In genomic region chr4:124036483-124036882, GRCm38 (mm10) we compare ENCODE assay signal across 20 mouse cellular contexts.
DNase-seq lines count a peak whose midpoint lies in the region; ATAC-seq and TF ChIP-seq lines count a peak whose summit lies in the region.
"Had no signal": no experiment of that assay in that cellular context is flagged by ENCODE, and none has a peak within 500 bp of the region (broad histone marks: within the 10 kb centered on the region; RNA-seq: fewer than 3 reads in every experiment).

No protein-coding gene starts in this region.

- no peak overlapping the region; the same call in 1 of the 2 replicates for H3K4me3 ChIP-seq in midbrain, embryonic 10.5 days
- no peak overlapping the region for H3K4me3 ChIP-seq in midbrain, postnatal 0 days (ENCODE audit: low read depth, low read length)
- H3K4me3 ChIP-seq in forebrain, embryonic 14.5 days (ENCODE audit: low read depth, low read length) = no peak overlapping the region
- no peak overlapping the region for H3K4me3 ChIP-seq in hindbrain, embryonic 16.5 days (ENCODE audit: low read length)
- no peak overlapping the region for H3K4me3 ChIP-seq in neural tube, embryonic 14.5 days (ENCODE audit: low read depth, low read length)
- no peak overlapping the region for H3K4me3 ChIP-seq in heart, embryonic 10.5 days

- H3K27ac ChIP-seq in midbrain, embryonic 10.5 days (replicated peaks) = peak overlapping the region; percentile 89
- no peak overlapping the region for H3K27ac ChIP-seq in midbrain, postnatal 0 days (ENCODE audit: low read depth, low read length)
- peak overlapping the region; percentile 92 for H3K27ac ChIP-seq in forebrain, embryonic 14.5 days (ENCODE audit: low read depth, low read length)
- H3K27ac ChIP-seq in hindbrain, embryonic 16.5 days (ENCODE audit: low read depth, low read length) = peak overlapping the region; percentile 53
- H3K27ac ChIP-seq in neural tube, embryonic 14.5 days (ENCODE audit: low read depth, low read length) = 0 out of 2 replicates have a peak overlapping the region, but pooled peaks have one; percentile 2
- H3K27ac ChIP-seq in heart, embryonic 10.5 days = no peak overlapping the region

- H3K36me3 ChIP-seq in midbrain, embryonic 10.5 days = no peaks in the 10 kb centered on the region
- no peaks in the 10 kb centered on the region for H3K36me3 ChIP-seq in midbrain, postnatal 0 days (ENCODE audit: insufficient read depth, low read length)
- H3K36me3 ChIP-seq in forebrain, embryonic 14.5 days (ENCODE audit: control insufficient read depth, insufficient read depth, low read length) = no peaks in the 10 kb centered on the region
- no peaks in the 10 kb centered on the region for H3K36me3 ChIP-seq in hindbrain, embryonic 16.5 days (ENCODE audit: control insufficient read depth, insufficient read depth, low read length)
- no peaks in the 10 kb centered on the region for H3K36me3 ChIP-seq in neural tube, embryonic 14.5 days (ENCODE audit: control insufficient read depth, insufficient read depth, low read length)
- no peaks in the 10 kb centered on the region for H3K36me3 ChIP-seq in heart, embryonic 10.5 days

- H3K4me2 ChIP-seq in midbrain, postnatal 0 days (ENCODE audit: low read depth, low read length, poor library complexity, severe bottlenecking) = no peak overlapping the region
- H3K4me2 ChIP-seq in forebrain, embryonic 14.5 days (ENCODE audit: low read length) = no peak overlapping the region
- no peak overlapping the region for H3K4me2 ChIP-seq in hindbrain, embryonic 16.5 days (ENCODE audit: low read length)
- H3K4me2 ChIP-seq in neural tube, embryonic 14.5 days (ENCODE audit: low read depth, low read length) = no peak overlapping the region

- TF ChIP-seq CTCF in midbrain, postnatal 0 days (IDR thresholded peaks at IDR 0.05) = no peak

- H3K9me3 ChIP-seq in midbrain, embryonic 10.5 days (replicated peaks) = no peaks in the 10 kb centered on the region
- no peaks in the 10 kb centered on the region for H3K9me3 ChIP-seq in midbrain, postnatal 0 days (ENCODE audit: low read length)
- H3K9me3 ChIP-seq in forebrain, embryonic 14.5 days (replicated peaks; ENCODE audit: control insufficient read depth, low read length) = no peaks in the 10 kb centered on the region
- no peaks in the 10 kb centered on the region for H3K9me3 ChIP-seq in hindbrain, embryonic 16.5 days (ENCODE audit: control insufficient read depth, low read length)
- no peaks in the 10 kb centered on the region for H3K9me3 ChIP-seq in neural tube, embryonic 14.5 days (ENCODE audit: control insufficient read depth, low read length)
- no peaks in the 10 kb centered on the region for H3K9me3 ChIP-seq in heart, embryonic 10.5 days

- 57% methylated on average over 12 of the region's 12 CpGs for WGBS in midbrain, embryonic 10.5 days
- WGBS in midbrain, postnatal 0 days = 64% methylated on average over 12 of the region's 12 CpGs
- 28% methylated on average over 12 of the region's 12 CpGs for WGBS in forebrain, embryonic 14.5 days
- 52% methylated on average over 12 of the region's 12 CpGs for WGBS in hindbrain, embryonic 16.5 days
- WGBS in neural tube, embryonic 14.5 days = 58% methylated on average over 12 of the region's 12 CpGs
- 72% methylated on average over 12 of the region's 12 CpGs for WGBS in heart, embryonic 10.5 days

- peaks cover 15% of the 10 kb centered on the region for H3K27me3 ChIP-seq in midbrain, embryonic 10.5 days (ENCODE audit: low read depth, poor library complexity, severe bottlenecking)
- H3K27me3 ChIP-seq in midbrain, postnatal 0 days (ENCODE audit: insufficient read depth, low read length) = no peaks in the 10 kb centered on the region
- no peaks in the 10 kb centered on the region for H3K27me3 ChIP-seq in forebrain, embryonic 14.5 days (replicated peaks; ENCODE audit: control insufficient read depth, insufficient read depth, low read length)
- no peaks in the 10 kb centered on the region; the same call in 1 of the 2 replicates for H3K27me3 ChIP-seq in hindbrain, embryonic 16.5 days (replicated peaks; ENCODE audit: control insufficient read depth, insufficient read depth, low read length)
- H3K27me3 ChIP-seq in neural tube, embryonic 14.5 days (ENCODE audit: control insufficient read depth, insufficient read depth, low read length) = no peaks in the 10 kb centered on the region
- H3K27me3 ChIP-seq in heart, embryonic 10.5 days (ENCODE audit: insufficient read depth, poor library complexity, severe bottlenecking) = peaks cover 26% of the 10 kb centered on the region

- DNase-seq in midbrain, embryonic 10.5 days (ENCODE audit: low spot score) = no peak
- DNase-seq in midbrain, postnatal 0 days (ENCODE audit: low spot score) = no peak
- peak; percentile 58 for DNase-seq in forebrain, embryonic 14.5 days (ENCODE audit: low spot score)
- DNase-seq in heart, embryonic 10.5 days (ENCODE audit: low spot score) = no peak
- no peak for DNase-seq in embryo, embryonic 10.5 days (ENCODE audit: low spot score)
- no peak for DNase-seq in lung, postnatal 4 days
- DNase-seq: adrenal gland, postnatal 36 days; cerebellum, postnatal 10 days; gastrocnemius, postnatal 10 days; heart, adult 18-20 months; kidney, adult 9 months; kidney, postnatal 4 days; layer of hippocampus, postnatal 36 days; liver; liver, postnatal 0 days; lung, postnatal 14 days; retina, postnatal 1 day had no signal

- ATAC-seq in midbrain, postnatal 0 days (ENCODE audit: low FRiP score) = no peak
- ATAC-seq in forebrain, embryonic 14.5 days = peak; percentile 16; the same call in 1 of the 2 replicates
- ATAC-seq in hindbrain, embryonic 16.5 days = no peak
- no peak for ATAC-seq in neural tube, embryonic 14.5 days (ENCODE audit: low read depth)
- ATAC-seq: inflammation-experienced regulatory T-cells, adult 6 months; liver, postnatal 0 days had no signal

- H3K9ac ChIP-seq in midbrain, postnatal 0 days (replicated peaks; ENCODE audit: low read length, poor library complexity, severe bottlenecking) = no peak overlapping the region
- H3K9ac ChIP-seq in forebrain, embryonic 14.5 days (ENCODE audit: low read length) = no peak overlapping the region
- H3K9ac ChIP-seq in hindbrain, embryonic 16.5 days (ENCODE audit: low read depth, low read length) = no peak overlapping the region
- H3K9ac ChIP-seq in neural tube, embryonic 14.5 days (replicated peaks; ENCODE audit: low read depth, low read length) = no peak overlapping the region
- H3K9ac ChIP-seq: liver, postnatal 0 days had no signal

- H3K4me1 ChIP-seq in midbrain, embryonic 10.5 days = peaks cover 35% of the 10 kb centered on the region
- H3K4me1 ChIP-seq in midbrain, postnatal 0 days (ENCODE audit: insufficient read depth, low read length) = peaks cover 8% of the 10 kb centered on the region; the same call in 1 of the 2 replicates
- peaks cover 39% of the 10 kb centered on the region for H3K4me1 ChIP-seq in forebrain, embryonic 14.5 days (ENCODE audit: control insufficient read depth, insufficient read depth, low read length)
- H3K4me1 ChIP-seq in hindbrain, embryonic 16.5 days (ENCODE audit: control insufficient read depth, insufficient read depth, low read depth, low read length) = peaks cover 12% of the 10 kb centered on the region
- H3K4me1 ChIP-seq in neural tube, embryonic 14.5 days (ENCODE audit: control insufficient read depth, insufficient read depth, low read length) = peaks cover 21% of the 10 kb centered on the region
- H3K4me1 ChIP-seq in heart, embryonic 10.5 days = peaks cover 10% of the 10 kb centered on the region

Comparison
In these comparisons a context has a peak if more than half of its experiments do, and no peak if none do; other contexts are left out.
1. H3K27ac ChIP-seq: peak in midbrain, embryonic 10.5 days (single experiment), forebrain, embryonic 14.5 days (single experiment), hindbrain, embryonic 16.5 days (single experiment) and neural tube, embryonic 14.5 days (single experiment); none in midbrain, postnatal 0 days (single experiment) and heart, embryonic 10.5 days (single experiment).